Mouse (Mus musculus) erythroblast, adult 5-6 weeks (primary cell): ENCODE results near the gene Plekhg2. TPM values are rescaled to one million over a fixed set of nuclear protein-coding genes. Genes with fewer than 3 reads are reported as not detected.
"Not testable (repeated sequence)": the region's sequence is repeated elsewhere in the genome, so short reads cannot be mapped to it uniquely, and the experiment has no call there.

Experiments
- ATAC-seq: replicated peaks from 2 replicates; pipeline ENCODE4 v1.8.0; 2016; ENCODE audit warnings: moderate number of reproducible peaks, mild to moderate bottlenecking, moderate TSS enrichment, inconsistent platforms; ENCODE audit not compliant: poor library complexity, low FRiP score, severe bottlenecking
- total RNA-seq, 2 experiments: library from RNA; stranded (forward) in 1 of 2; stranded (reverse) in 1 of 2; fragments of 150-400 nt in 1 of 2; fragments of 200-764, 138-1000 nt in 1 of 2; gene quantifications; 2 replicates each; pipeline versions ENCODE4 v1.2.3 to v1.2.4; 2015 to 2017; ENCODE audit warnings: low replicate concordance in 2 of 2

Plekhg2 gene
- total RNA-seq (2015; ENCODE audit: low replicate concordance) (4.4 and 6.1 TPM in 2 replicates), total RNA-seq (2017; ENCODE audit: low replicate concordance) (0.98 and 4.1 TPM in 2 replicates)

DNA sequence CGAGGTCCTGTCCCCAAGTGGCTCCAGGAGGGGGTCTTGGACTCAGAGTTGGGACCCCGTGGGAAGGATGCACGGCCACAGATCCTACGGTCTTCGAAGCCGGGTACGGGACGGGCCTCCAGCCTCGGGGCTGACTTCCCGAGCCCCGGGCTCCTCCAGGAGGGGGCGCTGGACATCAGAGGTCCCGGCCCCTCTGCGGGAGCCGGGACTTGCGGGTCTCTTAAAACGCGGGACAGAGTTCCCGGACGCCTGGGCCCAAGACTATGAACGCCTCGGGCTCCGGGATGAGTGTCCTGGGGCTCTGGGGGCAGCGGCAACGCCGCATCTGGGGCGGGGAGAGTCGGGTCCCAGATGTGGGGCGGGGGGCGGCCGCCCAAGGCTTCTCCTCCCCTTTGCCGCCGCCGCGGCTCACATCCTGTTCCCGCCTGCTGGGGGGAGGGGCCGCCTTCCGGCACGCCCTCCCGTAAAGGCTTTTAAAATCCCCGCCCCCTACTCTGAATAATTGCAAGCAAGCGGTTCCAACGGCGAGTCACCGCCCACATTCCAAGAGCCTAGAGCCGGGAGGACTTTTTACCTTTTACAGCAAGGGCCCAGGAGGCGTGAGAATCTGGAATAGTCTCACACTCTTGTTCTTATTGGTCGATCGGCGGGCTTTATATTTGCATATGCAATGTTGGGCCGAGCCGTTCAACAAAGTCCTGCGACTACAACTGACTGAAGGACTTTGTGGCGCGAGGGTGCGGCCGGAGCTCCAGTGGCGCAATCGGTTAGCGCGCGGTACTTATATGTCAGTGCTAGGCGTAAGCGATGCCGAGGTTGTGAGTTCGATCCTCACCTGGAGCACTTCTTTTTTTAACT is at the start of gene Plekhg2:
TSS of gene Plekhg2 (minus strand) at position 349 of the 858 bp plus-strand sequence.
- ATAC-seq: peak; percentile 70

DNA sequence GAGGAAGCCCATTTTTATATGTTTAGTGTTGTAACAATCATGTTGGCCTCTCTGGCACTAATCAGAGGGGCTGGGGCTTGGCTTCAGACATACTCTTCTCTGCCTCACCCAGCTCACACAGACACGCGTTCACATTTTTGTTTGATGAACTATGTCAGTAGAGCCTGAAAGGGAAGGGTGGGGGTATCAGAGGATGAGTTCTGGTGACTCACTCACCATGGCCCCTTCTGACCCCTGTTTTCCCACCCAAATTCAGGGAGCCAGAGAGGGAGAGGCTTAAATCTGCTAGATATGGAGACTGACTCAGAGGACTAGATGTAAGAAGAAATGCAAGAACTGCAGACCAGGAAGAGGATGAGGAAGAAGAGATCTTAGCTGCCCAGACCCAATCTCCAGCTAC is 47.0 kb upstream of the Plekhg2 start:
- no peak for ATAC-seq

- ATAC-seq: no peak
Observed at GRCm38 (mm10) chr7:28418096-28418670, 45.8 kb upstream of the Plekhg2 start.

DNA sequence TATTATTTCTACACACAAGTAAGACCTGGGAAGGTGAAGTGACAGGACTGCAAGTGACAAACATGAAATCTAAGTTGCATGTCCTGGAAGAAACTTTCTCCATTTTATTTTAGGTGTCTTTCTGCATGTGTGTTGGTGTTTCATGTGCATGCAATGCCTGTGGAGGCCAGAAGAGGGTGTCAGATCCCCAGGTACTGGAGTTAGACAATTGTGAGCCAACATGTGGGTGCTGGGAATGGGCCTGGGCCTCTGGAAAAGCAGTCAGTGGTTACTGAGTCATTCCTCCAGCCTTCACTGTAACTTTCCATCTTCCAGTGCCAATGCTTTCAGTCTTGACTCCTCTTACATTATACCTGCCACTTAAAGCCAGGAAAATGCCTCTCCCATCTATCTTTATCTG is 45.0 kb upstream of the Plekhg2 start:
- no peak for ATAC-seq

DNA sequence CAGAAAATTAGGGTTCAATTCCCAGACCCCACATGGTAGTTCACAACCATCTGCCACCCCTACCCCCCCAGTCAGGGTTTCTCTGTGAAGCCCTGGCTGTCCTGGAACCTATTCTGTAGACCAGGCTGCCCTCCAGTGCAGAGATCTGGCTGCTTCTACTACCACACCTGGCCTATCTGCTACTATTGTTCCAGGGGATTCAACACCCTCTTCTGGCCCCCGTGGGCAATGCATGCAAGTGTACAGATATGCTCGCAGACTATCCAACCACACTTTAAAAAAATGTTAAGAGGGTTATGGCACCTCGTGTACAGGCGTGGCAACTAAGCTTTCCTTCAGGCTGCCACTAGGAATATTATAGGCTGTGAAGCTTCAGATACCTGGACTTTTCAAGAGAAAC is 40.4 kb upstream of the Plekhg2 start:
- ATAC-seq: no peak

GRCm38 (mm10) chr7:28410841-28411475 is 38.6 kb upstream of the Plekhg2 start:
- ATAC-seq: no peak

- ATAC-seq: no peak
Observed at GRCm38 (mm10) chr7:28401942-28402341, 29.5 kb upstream of the Plekhg2 start.

- ATAC-seq: no peak
Observed at GRCm38 (mm10) chr7:28401030-28401429, 28.6 kb upstream of the Plekhg2 start.

DNA sequence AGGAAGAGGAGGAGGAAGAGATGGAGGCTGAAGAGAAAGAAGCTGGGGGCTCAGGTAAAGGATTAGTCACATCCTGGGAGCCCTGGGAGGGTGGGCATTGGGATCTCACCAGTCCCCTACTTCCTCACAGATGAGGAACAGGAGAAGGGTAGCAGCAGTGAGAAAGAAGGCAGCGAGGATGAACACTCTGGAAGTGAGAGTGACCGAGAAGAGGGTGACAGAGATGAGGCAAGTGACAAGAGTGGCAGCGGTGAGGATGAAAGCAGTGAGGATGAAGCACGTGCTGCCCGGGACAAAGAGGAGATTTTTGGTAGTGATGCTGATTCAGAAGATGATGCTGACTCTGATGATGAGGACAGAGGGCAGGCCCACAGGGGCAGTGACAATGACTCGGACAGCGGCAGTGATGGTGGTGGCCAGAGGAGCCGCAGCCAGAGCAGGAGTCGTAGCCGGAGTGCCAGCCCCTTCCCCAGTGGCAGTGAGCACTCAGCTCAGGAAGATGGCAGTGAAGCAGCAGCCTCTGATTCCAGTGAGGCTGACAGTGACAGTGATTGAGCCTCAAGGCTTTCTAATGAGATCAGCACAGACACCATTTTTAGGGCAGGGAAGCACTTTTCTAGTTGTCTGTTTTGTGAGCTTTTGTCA is 26.4 kb upstream of the Plekhg2 start:
- ATAC-seq: no peak

DNA sequence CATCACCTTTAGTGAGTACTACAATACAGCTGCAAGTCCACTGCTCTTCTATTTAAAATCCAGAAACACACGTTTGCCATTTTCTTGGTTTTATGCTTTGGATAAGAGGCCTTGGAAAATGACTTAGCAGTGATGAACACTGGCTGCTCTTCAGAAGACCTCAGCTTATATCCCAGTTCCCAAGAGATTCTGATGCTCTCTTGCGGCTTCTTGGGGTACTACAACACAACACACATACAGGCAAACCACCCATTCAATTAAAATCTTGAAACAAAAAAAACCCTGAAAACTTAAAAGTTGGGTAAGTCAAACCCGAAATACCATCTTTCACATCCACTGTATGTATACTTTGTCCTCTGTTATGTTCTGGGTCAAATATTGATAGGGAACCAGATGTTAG is 25.6 kb upstream of the Plekhg2 start:
- no peak for ATAC-seq

DNA sequence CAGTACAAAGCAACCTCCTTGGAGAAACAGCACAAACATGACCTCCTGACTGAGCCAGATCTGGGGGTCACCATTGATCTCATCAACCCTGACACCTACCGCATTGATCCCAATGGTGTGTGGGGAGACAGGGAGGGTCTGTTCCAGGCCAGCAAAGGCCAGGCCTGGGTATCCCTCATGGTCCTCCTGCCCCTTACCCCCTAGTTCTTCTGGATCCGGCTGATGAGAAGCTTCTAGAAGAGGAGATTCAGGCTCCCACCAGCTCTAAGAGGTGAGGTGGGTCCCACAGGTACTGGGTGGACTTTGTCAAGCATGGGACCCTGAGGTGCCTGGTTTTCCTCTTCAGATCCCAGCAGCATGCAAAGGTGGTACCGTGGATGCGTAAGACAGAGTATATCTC is 23.0 kb upstream of the Plekhg2 start:
- no peak for ATAC-seq

DNA sequence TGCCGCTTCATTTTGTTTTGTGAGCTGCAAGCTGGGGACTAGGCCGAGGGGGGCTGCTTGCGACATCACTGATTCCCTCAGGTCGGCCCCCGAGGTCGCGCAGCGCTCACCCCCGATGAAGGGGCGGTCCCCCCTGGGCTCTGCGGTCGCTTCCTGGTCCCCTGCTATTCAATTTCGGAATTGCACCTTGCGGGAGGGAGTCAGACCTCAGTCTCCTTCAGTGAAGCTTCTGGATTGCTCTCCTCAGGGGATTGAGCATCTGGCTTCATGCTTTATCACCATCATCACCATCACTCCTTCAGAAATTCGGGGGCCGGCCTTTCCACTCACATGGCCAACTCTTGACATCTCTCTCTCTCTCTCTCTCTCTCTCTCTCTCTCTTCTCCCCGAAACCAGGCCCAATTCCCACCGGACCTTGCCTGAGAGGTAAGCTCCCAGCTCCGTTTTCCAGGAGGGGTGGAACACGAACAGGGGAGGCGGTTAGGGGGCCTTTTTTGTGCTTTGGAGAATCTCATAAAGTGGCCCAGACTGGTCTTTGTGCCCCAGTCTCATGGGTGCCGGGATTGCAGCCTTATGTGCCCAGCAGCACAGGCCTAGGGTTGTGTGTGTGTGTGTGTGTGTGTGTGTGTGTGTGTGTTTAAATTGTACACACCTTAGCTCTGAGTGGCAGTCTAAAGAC is 21.0 kb upstream of the Plekhg2 start:
- no peak for ATAC-seq

GRCm38 (mm10) chr7:28392429-28393271 is 20.3 kb upstream of the Plekhg2 start, which contains the start of the genes Med29 and Paf1:
Gene Med29 (minus strand): TSS chr7:28392708.
Gene Paf1 (plus strand): TSS chr7:28392951.
- ATAC-seq: peak; percentile 99

GRCm38 (mm10) chr7:28390331-28390730 is 17.9 kb upstream of the Plekhg2 start:
- ATAC-seq: no peak

DNA sequence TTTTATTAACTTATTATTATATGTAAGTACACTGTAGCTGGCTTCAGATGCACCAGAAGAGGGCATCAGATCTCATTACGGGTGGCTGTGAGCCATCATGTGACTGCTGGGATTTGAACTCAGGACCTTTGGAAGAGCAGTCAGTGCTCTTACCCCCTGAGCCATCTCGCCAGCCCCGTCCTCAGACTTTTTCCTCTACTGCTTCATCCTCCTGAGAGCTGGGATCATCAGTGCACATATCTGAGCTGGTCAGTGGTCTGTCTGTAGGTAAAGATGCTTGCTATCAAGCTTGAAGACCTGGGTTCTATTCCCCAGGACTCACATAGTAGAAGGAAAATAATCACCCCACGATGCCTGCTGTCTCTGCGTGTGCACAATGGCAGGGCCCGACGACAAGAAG is 15.0 kb upstream of the Plekhg2 start:
- ATAC-seq: not testable (repeated sequence)

DNA sequence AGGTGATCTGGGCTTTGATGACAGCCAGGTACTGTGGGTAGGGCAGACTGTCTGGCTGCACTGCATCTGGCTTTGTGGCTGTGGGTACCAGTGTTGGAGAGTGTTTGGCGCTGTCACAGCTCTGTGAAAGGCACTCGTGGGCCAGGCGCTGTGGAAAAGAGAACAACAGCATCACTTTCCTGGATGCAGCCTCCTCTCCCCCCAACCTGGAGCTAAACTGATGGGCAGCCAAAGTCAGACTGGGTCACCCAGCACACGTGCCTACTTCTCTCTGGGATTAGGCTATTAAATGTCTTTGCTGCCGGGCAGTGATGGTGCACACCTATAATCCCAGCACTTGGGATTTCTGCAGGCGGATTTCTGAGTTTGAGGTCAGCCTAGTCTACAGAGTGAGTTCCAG is 14.5 kb upstream of the Plekhg2 start:
- not testable (repeated sequence) for ATAC-seq

GRCm38 (mm10) chr7:28386462-28386861 is 14.1 kb upstream of the Plekhg2 start:
- peak; percentile 86 for ATAC-seq

DNA sequence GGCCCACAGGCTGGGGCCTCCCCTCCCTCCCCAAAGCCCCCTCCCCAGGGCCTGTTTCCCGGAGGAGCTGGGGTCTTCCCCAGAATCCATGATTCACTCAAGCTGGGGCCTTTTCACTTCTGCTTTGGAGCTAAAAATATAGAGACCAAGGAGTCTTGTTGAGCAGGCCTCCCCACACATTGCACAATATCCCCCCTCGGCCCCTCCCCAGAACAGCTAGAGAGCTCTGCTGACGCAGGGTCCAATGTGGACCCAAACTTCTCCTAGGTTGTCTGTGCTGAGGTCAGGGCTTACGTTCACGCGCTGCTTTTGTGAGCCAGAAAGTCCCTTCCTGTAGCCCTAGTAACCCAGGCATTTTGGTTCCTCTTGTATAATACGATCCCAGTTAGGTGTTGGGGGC is 13.6 kb upstream of the Plekhg2 start:
- no peak for ATAC-seq

- ATAC-seq: no peak
Observed at GRCm38 (mm10) chr7:28385196-28385595, 12.8 kb upstream of the Plekhg2 start.
